Mouse (Mus musculus) lung, postnatal 14 days (tissue): ENCODE data around the gene Ppm1h.
"Not testable (repeated sequence)": the region's sequence is repeated elsewhere in the genome, so short reads cannot be mapped to it uniquely, and the experiment has no call there.

ENCODE experiments used
- DNase-seq: peaks from one replicate; pipeline ENCODE4 v3.0.0; 2021

Ppm1h gene

DNA sequence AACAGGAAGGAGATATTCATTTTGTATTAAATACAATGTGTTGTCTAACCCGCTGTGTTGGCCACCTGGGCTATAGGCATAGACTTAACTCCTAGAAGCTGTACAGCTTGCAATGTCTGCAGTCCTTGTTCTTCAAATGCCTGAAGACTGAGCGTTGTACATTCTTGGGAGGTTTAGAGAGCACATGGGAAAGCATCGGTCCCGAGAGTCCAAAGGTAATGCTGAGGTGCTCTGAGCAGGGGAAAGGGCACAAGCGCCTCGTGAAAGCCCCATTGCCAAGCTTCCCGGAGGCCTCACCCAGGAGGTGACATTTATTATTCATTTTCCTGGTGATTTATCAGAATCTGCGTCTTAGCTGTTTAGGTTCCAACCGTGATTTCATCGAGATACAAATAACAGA lies 261.0 kb downstream of the Ppm1h start:
- DNase-seq, result no peak

GRCm38 (mm10) chr10:122942771-122943170 lies 264.2 kb downstream of the Ppm1h start:
- DNase-seq, result no peak

DNA sequence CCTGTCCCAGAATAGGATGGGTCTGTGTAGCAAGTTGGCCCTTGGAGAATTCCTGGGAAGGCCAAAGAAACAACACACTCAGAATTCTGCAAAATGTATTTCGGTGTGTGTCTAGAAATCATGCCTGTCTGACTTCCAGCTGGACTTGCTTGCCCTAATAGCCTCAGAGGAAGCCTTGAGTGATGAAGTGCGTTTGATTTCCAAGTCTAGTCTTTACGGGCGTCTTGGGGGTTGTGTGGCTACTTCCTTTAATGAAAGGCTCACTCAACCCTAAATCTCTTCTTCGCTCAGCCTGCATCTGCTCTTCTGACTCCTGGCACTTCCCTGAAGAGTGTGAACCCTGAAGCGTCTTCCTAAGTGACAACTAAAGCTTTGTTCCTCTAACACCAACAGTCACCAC lies 265.3 kb downstream of the Ppm1h start:
- no peak for DNase-seq

DNA sequence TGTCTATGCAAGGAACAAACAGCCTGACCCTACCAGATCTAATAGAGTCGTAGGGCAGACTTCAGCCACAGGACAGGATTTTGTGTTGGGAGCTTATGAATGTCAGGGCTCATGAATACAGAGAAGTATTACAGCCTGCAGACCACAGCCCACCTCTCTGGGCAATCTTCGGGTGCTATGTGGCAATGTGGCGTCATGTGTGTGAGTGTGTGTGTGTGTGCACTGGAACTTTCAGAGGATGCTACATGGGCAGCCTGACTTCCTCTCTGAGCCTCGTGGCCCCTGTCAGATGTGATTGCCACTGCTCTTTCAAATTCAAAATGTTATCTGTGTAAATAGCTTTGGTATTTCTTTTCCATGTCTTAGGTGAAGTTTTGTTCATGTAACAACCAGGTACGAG lies 266.3 kb downstream of the Ppm1h start:
- DNase-seq, result no peak

DNA sequence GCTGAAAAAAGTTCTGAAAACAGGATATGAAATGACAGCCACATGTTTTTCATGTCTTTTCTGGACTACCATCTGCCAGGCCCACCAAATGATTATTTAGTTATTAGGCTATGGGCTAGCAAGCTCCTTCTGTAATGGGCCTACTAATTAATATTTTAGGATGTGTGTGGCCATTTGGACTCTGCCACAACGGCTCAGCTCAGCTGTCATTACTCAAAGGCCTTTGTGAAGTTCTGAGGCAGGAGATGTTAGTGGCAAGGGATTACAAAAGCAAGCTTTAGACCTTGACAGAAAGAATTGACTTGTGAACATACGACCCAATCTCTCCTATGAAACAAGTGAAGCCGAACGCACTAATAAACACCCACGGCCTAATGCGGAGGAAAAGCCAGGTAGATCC lies 272.4 kb downstream of the Ppm1h start:
- DNase-seq, result no peak

DNA sequence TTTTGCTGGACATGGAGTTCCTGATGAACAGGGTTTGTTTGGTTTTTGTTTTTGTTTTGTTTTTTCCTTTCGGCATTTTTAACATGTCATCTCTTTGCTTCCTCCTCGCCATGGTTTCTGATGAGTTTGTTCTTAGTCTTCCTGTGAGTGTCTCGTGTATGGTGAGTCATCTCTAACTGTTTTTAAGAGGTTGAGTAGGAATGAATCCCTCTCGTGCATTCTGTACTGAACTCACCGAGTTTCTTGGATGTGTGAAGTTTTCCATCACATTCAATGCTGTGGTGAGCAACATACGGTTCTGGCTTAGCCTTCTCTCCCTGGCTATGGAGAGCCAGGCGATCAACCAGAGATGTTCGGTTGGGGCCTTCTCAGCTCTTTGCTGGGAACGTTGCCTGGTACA lies 275.0 kb downstream of the Ppm1h start:
- no peak for DNase-seq

- DNase-seq, result no peak
Measured at GRCm38 (mm10) chr10:122957918-122958317, 279.4 kb downstream of the Ppm1h start.

DNA sequence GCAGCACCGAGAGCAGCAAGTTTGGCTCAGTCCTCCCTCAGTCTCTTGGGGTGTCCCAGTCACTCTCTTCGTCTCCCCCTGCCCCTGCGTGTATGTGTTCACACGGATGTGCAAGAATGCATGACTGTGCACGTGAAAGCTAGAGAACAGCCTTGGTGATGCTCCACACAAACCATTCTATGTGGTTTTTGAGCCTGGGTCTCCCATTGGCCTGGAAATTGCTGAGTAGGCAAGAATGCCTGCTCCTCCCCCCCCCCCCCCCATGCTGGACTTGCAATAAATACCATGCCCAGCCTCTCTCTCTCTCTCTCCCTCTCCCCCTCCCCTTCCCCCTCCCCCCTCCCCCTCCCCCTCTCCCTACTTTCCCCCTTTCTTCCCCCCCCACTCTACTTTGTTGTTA lies 280.1 kb downstream of the Ppm1h start:
- no peak for DNase-seq

GRCm38 (mm10) chr10:122960216-122960615 lies 281.7 kb downstream of the Ppm1h start:
- DNase-seq, result no peak

DNA sequence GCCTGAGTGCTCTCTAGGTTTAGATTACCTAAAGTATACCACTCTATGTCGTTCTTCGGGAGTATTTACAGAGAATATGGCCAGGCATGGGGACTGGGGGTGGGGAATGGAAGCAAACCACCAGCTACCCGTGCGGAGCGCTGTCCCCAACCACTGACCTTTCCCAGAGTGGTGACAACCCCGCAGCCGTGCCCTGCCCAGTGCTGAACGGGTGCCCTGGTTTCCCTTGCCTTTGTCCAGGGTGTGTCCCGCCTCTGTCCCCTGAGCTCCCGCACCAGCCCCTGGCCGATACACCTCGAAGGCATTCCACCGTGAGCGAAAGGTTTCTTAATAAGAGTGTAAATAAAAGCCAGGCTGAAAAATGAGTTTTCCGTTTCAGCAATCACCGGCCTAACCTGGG lies 282.2 kb downstream of the Ppm1h start:
- DNase-seq, result no peak

- DNase-seq, result no peak
Measured at GRCm38 (mm10) chr10:122961494-122961893, 282.9 kb downstream of the Ppm1h start.

GRCm38 (mm10) chr10:122962651-122963050 lies 284.1 kb downstream of the Ppm1h start:
- no peak for DNase-seq

GRCm38 (mm10) chr10:122963463-122964240 lies 285.1 kb downstream of the Ppm1h start:
- no peak for DNase-seq

GRCm38 (mm10) chr10:122964241-122964636 lies 285.7 kb downstream of the Ppm1h start:
- no peak for DNase-seq

- not testable (repeated sequence) for DNase-seq
Measured at GRCm38 (mm10) chr10:122965650-122966049, 287.1 kb downstream of the Ppm1h start.

DNA sequence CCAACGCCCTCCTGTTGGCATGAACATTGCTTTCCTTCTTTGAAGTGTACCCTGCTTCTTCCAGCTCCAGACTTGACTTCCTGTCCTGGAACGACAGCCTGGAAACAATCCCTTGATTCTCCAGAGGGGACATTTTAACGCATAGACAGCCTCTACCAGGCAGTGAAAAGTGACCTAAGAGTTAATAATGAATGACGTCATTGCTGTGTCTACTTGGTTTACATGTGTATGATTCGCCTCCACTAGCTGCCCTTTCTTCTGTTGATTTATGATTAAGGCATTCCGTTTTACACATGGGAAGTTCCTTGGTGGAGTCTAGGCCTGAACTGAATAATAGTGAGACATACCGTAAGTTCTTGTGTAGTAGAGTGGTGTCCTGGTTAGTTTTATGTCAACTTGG lies 287.9 kb downstream of the Ppm1h start:
- DNase-seq, result no peak

- DNase-seq, result no peak
Measured at GRCm38 (mm10) chr10:122970188-122970587, 291.6 kb downstream of the Ppm1h start.

DNA sequence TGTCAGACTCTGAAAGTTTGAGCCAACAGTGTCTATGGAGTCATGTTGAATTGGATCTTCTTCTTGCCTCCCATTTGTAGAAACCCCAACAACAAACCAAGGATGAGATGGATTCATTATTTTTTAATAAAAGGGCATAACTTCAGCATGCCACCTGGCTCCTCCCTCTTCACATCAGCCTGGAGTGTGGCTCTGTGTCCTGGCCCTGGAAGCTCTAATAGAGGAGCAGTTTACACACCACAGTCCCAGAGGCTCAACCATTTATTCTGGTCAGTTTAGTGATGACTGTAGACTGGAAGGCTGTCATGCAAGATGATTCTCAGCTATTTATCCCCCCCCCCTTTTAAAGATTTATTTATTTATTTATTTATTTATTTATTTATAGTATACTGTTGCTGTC lies 294.7 kb downstream of the Ppm1h start:
- no peak for DNase-seq

- no peak for DNase-seq
Measured at GRCm38 (mm10) chr10:122976038-122976437, 297.5 kb downstream of the Ppm1h start.

GRCm38 (mm10) chr10:122979356-122979755 lies 300.8 kb downstream of the Ppm1h start:
- DNase-seq, result no peak

- no peak for DNase-seq
Measured at GRCm38 (mm10) chr10:122980123-122980522, 301.6 kb downstream of the Ppm1h start.

- DNase-seq, result no peak
Measured at GRCm38 (mm10) chr10:122982909-122983578, 304.5 kb downstream of the Ppm1h start.

DNA sequence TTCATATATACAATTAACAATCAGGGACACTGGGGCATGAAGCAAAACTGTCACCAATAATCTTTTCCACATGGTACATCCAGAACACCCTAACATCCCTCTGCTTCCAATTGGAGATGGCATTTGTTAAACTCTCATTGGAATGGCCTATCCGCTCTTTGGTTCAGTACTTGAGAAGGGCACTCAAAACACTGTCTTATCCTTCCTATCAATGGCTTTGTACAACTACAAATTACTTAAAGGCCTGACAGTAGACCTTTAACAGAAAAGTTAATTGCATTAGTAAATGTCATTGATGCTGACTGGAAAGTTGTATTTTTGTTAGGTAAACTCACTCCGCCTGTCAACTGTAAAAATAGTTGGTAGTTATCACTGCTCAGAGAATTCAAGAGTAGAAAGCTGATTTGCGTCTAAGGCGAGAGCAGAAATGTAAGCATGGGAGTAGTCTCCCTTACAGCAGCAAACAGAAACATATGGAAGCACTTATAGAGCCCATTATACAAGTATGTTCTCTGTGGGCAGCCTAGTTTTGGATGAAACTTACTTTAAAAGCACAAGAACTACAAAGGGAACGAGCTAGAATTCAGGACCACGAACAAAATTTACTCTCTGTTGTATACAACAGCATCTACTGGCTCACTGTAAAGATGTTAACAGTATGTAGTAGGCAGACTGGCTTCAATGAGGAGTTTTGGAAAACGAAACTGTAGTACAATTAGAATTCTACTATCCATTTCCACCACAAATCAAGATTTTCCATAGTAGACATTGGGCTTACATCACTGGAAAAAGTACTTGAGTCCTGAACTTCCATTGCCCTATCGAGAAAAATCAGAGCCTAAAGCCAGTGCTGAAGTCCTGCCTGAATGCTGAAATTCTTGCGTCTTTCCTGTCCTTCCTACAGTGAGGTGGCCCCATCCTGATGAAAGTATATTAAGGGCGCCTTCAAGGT lies 305.3 kb downstream of the Ppm1h start:
- no peak for DNase-seq
